Mouse (Mus musculus) hindbrain, embryonic 12.5 days (tissue): Measurements from ENCODE around the gene Casc4. TPM values are rescaled to one million over a fixed set of nuclear protein-coding genes. Genes with fewer than 3 reads are reported as not detected.
A peak's percentile ranks its signal among the peaks of the same experiment; 100 is the strongest.
"Not testable (repeated sequence)": the region's sequence is repeated elsewhere in the genome, so short reads cannot be mapped to it uniquely, and the experiment has no call there.

Source experiments
- ATAC-seq: fragments of 200-750 bp; cut with Nextera tagmentation; 2 replicates; pipeline ENCODE4 v1.8.0; 2017; ENCODE audit warnings: moderate TSS enrichment; ENCODE audit not compliant: low FRiP score
- H3K27ac ChIP-seq: fragments of 300-500 bp; sonication (generic); 2 replicates; pipeline ENCODE4 v1.5.1; 2016; ENCODE audit warnings: mild to moderate bottlenecking
- H3K27me3 ChIP-seq: fragments of 300-500 bp; sonication (generic); 2 replicates; pipeline ENCODE4 v1.6.1; 2016; ENCODE audit warnings: mild to moderate bottlenecking
- H3K36me3 ChIP-seq: fragments of 300-500 bp; sonication (generic); 2 replicates; pipeline ENCODE4 v1.6.1; 2016; ENCODE audit warnings: mild to moderate bottlenecking
- H3K4me1 ChIP-seq: fragments of 300-500 bp; sonication (generic); 2 replicates; pipeline ENCODE4 v1.6.1; 2016
- H3K4me2 ChIP-seq: fragments of 300-500 bp; sonication (generic); replicated peaks from 2 replicates; pipeline ENCODE4 v1.6.1; 2016; ENCODE audit warnings: mild to moderate bottlenecking
- H3K4me3 ChIP-seq: fragments of 300-500 bp; sonication (generic); 2 replicates; pipeline ENCODE4 v1.5.1; 2016; ENCODE audit warnings: mild to moderate bottlenecking
- H3K9ac ChIP-seq: fragments of 300-500 bp; sonication (generic); 2 replicates; pipeline ENCODE4 v1.6.1; 2016; ENCODE audit warnings: mild to moderate bottlenecking, moderate library complexity
- H3K9me3 ChIP-seq: fragments of 300-500 bp; sonication (generic); replicated peaks from 2 replicates; pipeline ENCODE4 v1.6.1; 2016; ENCODE audit warnings: mild to moderate bottlenecking
- WGBS: fragments of 180-500 bp; shearing (Covaris S2); methylation state at CpG from one replicate; pipeline ENCODE4 v1.1.7; 2016; 5-methylcytosine and 5-hydroxymethylcytosine counted together
- polyA plus RNA-seq: library from polyadenylated mRNA; unstranded; fragments of >200 nt; fragmentation: Nextera tagmentation; extraction: Ambion mirVana; gene quantifications from 2 replicates; pipeline ENCODE4 v1.2.1, GENCODE M21; 2016

Gene Casc4
- polyA plus RNA-seq, 1 experiment from 2014 or later: 32.2 TPM

DNA sequence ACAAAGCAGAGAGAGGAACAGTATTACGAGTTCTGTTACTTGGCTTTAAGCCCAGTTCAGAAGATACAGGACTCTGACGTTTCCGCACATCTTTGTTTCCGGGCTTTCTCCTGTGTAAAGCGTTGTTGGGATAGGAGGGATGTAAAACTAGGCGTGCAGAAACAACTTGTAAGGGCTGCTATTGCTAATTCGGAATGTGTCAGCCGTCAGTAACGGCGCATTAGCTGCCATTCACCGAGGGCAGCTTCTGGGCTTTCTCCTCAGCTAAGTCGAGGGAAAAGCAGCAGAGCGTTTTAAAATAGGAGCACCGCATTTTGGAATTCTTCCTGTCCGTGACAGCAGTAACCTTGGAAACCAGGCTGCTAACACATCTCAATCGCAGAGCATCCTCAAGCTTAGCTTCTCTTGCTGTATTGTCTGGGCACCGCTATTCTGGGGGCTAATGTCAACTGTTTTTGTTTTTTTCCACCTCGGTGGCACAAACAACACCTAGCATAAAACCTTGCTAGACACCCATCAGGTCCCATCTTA, 634 bp upstream of the Casc4 start:
- Histone ChIP-seq H3K4me2 (peak overlapping the region; percentile 78), H3K27me3 (peaks cover 10% of the 10 kb centered on the region), H3K36me3 (no peaks in the 10 kb centered on the region), H3K4me3 (peak overlapping the region; percentile 89), H3K27ac (peak overlapping the region; percentile 90), H3K4me1 (peaks cover 14% of the 10 kb centered on the region), H3K9ac (peak overlapping the region; percentile 91), H3K9me3 (no peaks in the 10 kb centered on the region)
- WGBS: under 1% methylated on average over 18 of the region's 18 CpGs
- peak; percentile 65 for ATAC-seq

DNA sequence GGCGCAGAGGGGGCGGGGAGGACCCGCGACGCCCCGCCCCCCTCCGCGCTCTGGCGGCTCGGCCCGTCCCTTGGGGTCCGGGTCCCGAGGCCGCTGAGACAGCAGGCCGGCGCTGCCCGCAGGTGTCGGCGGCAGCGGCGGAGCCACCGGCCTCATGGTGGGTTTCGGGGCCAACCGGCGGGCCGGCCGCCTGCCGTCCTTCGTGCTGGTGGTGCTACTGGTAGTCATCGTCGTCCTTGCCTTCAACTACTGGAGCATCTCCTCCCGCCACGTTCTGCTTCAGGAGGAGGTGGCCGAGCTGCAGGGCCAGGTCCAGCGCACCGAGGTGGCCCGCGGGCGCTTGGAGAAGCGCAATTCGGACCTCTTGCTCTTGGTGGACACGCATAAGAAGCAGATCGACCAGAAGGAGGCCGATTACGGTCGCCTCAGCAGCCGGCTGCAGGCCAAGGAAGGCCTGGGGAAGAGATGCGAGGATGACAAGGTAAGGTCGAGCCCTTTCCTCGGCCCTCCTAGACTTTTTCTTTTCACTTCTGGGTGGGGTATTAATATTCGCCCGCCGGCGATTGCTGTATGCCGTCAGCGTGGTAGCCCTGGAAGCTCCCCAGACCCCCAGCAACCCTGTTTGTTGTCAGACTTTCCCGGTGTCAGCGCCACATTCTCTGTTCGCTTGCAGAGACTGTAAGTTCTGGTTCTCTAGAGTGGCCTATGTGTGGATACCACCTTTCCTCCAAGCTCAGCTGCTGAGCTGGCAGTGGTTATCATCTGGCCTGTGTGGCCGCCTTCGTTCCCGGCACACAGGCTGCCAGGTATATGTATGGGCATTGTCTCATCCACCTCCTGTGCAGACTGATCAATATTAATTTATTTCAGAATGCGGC, 520 bp downstream of the Casc4 start:
- H3K9ac ChIP-seq: peak overlapping the region; percentile 91
- H3K4me1 ChIP-seq: peaks cover 14% of the 10 kb centered on the region
- under 1% methylated on average over 62 of the region's 63 CpGs for WGBS
- peaks cover 10% of the 10 kb centered on the region for H3K27me3 ChIP-seq
- peak overlapping the region; percentile 89 for H3K4me3 ChIP-seq
- no peaks in the 10 kb centered on the region for H3K36me3 ChIP-seq
- peak overlapping the region; percentile 78 for H3K4me2 ChIP-seq
- H3K27ac ChIP-seq: peak overlapping the region; percentile 90
- peak; percentile 66 for ATAC-seq
- H3K9me3 ChIP-seq: no peaks in the 10 kb centered on the region

DNA sequence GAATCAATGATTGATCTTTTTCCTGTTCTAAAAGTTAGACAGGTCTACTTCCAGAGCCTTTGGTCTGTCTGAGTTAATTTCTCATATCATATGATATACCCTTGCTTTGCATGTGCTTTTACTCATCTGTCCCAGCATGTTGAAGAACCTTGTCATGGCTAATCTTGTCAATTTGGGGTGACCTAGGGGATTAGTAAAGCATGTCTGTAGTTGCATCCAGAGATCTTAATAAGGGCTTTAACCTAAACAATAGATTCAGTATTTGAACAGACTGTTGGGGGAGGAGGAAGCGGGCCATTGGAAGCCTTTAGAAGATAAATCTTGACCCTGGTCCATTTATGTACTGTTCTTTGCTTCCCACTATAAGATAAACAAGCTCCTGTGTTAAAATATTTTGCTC, 12.7 kb downstream of the Casc4 start:
- whole genome bisulfite sequencing: 80% methylated on average over 1 of the region's 1 CpGs
- Histone ChIP-seq H3K36me3 (no peaks in the 10 kb centered on the region), H3K27me3 (no peaks in the 10 kb centered on the region), H3K4me3 (no peak overlapping the region), H3K9me3 (no peaks in the 10 kb centered on the region), H3K4me2 (no peak overlapping the region), H3K4me1 (no peaks in the 10 kb centered on the region), H3K9ac (no peak overlapping the region), H3K27ac (no peak overlapping the region)
- no peak for ATAC-seq

DNA sequence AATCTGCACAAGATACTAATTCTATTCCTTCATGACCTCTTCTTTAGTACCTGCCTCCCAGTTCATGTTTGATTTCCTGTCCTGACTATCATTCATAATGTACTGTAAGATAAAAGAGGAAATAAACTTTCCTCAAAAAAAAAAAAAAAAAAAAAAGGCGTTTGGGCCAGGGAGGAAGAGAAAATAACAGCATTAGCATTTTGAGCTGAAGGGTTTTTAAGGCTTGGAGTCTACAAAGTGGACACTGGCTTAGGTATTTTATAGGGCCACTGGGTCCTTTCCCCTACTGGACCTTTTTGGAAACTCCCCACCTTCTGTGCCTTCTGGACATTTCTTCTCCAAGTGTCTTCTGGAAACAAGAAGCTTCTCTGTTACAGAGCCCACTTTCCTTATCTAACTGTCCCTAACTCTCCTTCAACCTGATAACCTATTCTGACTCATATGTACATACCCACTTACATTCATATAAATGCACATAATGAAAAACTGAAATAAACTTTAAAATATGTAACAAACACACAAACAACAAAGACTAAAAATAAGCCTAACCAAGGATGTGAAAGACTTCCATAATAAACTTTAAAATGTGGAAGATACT, 18.8 kb downstream of the Casc4 start:
- no peak overlapping the region for H3K9ac ChIP-seq
- H3K36me3 ChIP-seq: no peaks in the 10 kb centered on the region
- H3K4me3 ChIP-seq: no peak overlapping the region
- H3K27me3 ChIP-seq: no peaks in the 10 kb centered on the region
- ATAC-seq: no peak
- no peak overlapping the region for H3K27ac ChIP-seq
- H3K4me2 ChIP-seq: no peak overlapping the region
- H3K4me1 ChIP-seq: no peaks in the 10 kb centered on the region
- WGBS: 71% methylated on average over 1 of the region's 1 CpGs
- no peaks in the 10 kb centered on the region for H3K9me3 ChIP-seq

DNA sequence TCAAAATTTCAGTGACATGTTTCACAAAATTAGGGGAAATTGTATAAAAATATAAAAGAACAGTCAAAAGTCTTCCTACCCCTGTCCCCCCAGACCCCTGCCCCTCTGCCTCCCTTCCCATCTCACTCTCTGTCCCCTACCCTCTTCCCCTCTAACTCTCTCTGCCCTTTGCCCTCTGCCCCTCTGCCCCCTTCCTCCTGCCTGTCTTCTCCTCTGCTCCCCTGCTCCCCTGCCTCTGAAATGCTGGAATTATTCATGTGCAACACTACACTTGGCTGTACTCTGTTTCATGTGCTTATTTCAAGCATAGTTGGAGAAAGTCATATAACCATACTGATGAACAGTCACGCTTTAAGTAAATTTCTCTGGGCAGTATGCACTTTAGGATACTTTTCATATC, 19.6 kb downstream of the Casc4 start:
- ATAC-seq: no peak
- Histone ChIP-seq H3K4me3 (no peak overlapping the region), H3K36me3 (no peaks in the 10 kb centered on the region), H3K27me3 (no peaks in the 10 kb centered on the region), H3K9me3 (no peaks in the 10 kb centered on the region), H3K4me1 (no peaks in the 10 kb centered on the region), H3K27ac (no peak overlapping the region), H3K9ac (no peak overlapping the region), H3K4me2 (no peak overlapping the region)
- 97% methylated on average over 1 of the region's 1 CpGs for WGBS

DNA sequence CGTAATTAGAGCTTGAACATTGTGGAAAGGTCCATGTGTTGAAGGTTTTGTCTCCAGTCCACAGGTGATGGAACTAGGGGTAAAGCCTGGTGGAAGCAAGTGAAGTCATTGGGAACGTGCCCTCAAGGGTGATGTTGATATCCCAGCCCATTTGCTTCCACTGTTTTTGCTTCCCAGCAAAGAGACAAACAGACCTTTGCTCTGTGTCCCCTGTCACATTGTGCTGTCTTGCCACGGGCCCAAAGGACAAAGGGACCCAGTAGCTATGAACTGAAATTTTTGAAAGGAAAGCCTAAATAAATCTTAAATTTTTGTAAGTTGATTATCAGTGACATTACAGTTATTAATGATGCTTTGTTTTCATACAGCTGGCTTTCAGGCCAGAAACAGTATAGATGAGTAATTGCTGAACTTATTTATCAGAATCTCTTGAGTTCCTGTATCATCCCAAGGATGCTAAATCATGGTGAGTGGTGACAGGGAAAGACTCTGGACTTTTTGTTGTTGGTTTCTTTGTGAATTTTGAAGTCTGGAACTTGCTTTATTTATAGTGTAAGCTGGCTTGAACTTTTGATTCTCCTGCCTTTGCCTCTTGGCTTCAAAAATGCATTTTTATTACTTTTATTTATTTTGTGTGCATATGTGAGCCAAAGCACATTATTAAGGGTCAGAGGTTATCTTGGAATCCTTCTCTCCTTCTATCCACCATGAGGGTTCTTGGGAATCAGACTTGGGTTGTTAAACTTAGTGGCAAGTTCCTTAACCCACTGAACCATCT, 22.1 kb downstream of the Casc4 start:
- WGBS: 90% methylated on average over 3 of the region's 3 CpGs
- Histone ChIP-seq H3K9me3 (no peaks in the 10 kb centered on the region), H3K4me1 (no peaks in the 10 kb centered on the region), H3K4me3 (no peak overlapping the region), H3K9ac (no peak overlapping the region), H3K36me3 (no peaks in the 10 kb centered on the region), H3K27me3 (no peaks in the 10 kb centered on the region), H3K27ac (no peak overlapping the region), H3K4me2 (no peak overlapping the region)
- ATAC-seq: no peak

DNA sequence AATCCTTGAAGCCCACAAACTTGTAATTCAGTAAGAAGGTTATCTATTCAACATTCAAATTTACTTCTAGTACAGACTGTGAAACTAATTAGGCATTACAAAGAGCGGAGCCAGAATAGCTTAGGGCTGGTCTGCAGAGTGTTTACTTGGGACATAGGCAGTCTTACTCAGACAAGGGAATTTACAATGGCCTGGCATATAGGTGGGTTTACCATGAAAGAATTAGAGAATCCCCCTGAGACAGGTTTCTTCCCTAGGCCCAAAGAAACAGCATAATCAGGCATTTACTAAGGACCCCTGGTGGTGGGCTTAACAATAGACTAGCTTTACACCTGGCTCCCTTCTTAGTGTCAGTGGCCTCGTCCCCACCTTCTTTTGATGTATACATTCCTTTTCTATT, 28.5 kb downstream of the Casc4 start:
- no peak overlapping the region for H3K4me2 ChIP-seq
- H3K27me3 ChIP-seq: no peaks in the 10 kb centered on the region
- H3K36me3 ChIP-seq: no peaks in the 10 kb centered on the region
- H3K4me3 ChIP-seq: no peak overlapping the region
- no peak overlapping the region for H3K9ac ChIP-seq
- H3K9me3 ChIP-seq: no peaks in the 10 kb centered on the region
- ATAC-seq: no peak
- no peak overlapping the region for H3K27ac ChIP-seq
- 89% methylated on average over 2 of the region's 2 CpGs for WGBS
- H3K4me1 ChIP-seq: no peaks in the 10 kb centered on the region

DNA sequence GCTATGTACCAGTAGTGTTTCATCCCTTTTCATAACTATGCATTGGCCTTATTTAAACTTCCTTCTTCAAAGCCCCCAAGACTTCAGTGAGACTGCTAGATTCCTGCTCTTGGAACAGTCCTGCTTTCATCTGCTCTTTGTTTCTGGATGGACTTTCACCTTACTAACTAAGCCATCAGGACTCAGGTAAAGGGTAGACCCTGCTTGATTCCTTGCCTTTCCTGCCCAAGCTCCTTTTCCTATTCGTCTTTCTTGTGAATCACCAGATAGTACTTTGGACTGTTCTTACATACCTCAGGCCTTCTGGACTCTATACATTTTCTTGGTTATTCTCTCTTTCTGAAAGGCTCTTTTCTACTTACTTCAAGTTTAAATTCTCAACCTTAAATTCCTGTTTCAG, 30.1 kb downstream of the Casc4 start:
- no peak for ATAC-seq
- WGBS: 100% methylated on average over 1 of the region's 1 CpGs
- Histone ChIP-seq H3K36me3 (no peaks in the 10 kb centered on the region), H3K27me3 (no peaks in the 10 kb centered on the region), H3K4me2 (no peak overlapping the region), H3K4me1 (no peaks in the 10 kb centered on the region), H3K9me3 (no peaks in the 10 kb centered on the region), H3K27ac (no peak overlapping the region), H3K9ac (no peak overlapping the region), H3K4me3 (no peak overlapping the region)

DNA sequence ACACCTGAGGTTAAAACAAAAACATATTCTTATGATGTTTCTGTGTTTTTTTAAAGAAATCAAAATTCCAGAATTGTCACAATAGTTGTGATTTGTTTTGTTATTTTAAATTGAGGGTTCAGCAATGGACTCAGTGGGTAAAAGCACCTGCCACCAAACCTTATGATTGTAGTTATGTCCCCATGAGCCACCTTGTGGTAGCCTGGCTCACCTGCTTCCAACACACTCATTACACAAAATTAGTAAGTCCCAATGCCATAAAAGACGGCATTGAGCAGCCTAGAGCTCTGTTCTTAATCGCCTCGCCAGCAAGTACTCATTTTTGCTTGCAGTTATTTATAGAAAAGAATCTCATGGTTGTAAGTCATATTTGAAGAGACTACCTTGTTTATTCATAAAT, 43.2 kb downstream of the Casc4 start:
- peaks cover 15% of the 10 kb centered on the region; the same call in 1 of the 2 replicates for H3K36me3 ChIP-seq
- no peak overlapping the region for H3K4me3 ChIP-seq
- H3K9ac ChIP-seq: no peak overlapping the region
- H3K27ac ChIP-seq: no peak overlapping the region
- no peaks in the 10 kb centered on the region for H3K9me3 ChIP-seq
- H3K4me2 ChIP-seq: no peak overlapping the region
- no peak for ATAC-seq
- WGBS: 88% methylated on average over 3 of the region's 3 CpGs
- no peaks in the 10 kb centered on the region for H3K27me3 ChIP-seq
- no peaks in the 10 kb centered on the region for H3K4me1 ChIP-seq

DNA sequence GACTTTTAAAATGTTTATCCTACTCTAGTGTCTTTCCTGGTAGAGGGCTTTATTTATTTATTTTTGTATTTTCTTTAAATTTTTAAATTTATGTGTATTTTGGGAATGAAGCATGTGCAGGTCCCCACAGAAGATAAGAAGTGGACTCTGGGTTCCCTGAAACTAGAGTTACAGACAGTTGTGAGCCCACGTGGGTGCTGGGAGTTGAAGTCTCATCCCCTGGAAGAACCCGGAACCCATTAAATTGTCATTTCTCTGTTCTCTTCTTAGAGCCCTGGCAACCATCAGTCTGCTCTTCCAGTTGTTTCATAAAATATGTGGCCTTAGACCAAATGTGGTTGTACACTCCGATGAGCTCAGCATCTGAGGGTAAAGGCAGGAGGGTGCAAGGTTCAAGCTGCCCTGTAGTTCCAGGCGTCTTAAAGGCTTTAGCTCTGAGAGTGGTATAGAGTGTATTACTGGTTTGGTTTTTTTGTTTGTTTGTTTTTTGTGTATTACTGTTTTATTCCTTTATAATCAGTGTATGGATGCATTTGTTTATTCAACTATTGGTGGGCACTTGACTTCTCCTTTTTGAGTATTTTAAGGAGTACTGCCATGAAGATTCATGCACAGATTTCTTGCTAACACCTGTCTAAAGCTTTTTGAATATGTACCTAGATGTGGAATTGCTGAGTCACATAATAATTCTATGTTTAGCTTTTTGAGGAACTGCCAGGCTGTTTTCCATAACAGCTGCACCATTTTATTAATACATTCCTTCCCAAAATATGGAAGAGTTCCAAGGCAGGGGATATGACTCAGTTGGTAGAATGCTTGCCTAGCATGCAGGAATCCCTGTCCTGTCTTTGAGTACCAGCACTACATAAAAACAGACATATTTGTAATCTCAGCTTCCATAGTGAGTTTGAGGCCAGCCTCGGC, 49.5 kb downstream of the Casc4 start:
- Histone ChIP-seq H3K27ac (no peak overlapping the region), H3K4me2 (no peak overlapping the region), H3K4me1 (no peaks in the 10 kb centered on the region), H3K27me3 (no peaks in the 10 kb centered on the region), H3K9ac (no peak overlapping the region), H3K36me3 (peaks cover 8% of the 10 kb centered on the region; the same call in 1 of the 2 replicates), H3K4me3 (no peak overlapping the region), H3K9me3 (no peaks in the 10 kb centered on the region)
- ATAC-seq: no peak
- 92% methylated on average over 5 of the region's 5 CpGs for WGBS

DNA sequence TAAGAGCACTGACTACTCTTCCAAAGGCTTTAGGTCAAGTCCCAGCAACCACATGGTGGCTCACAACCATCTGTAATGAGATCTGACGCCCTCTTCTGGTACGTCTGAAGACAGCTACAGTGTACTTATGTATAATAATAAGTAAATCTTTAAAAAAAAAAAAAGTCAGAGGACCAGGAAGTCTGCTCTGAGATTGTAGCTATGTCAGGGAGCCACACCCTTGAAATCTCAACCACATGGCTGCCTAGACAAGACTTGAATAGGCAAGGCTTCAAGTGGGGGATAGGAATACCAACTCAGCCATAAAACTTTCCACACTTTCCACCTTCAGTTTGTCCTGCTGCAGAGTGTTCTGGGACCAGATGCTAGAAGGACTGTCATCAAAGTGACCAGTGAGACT, 70.9 kb downstream of the Casc4 start:
- 80% methylated on average over 2 of the region's 2 CpGs for WGBS
- H3K9me3 ChIP-seq, H3K4me2 ChIP-seq, H3K9ac ChIP-seq, H3K4me3 ChIP-seq, ATAC-seq, H3K27me3 ChIP-seq, H3K27ac ChIP-seq, H3K4me1 ChIP-seq: not testable (repeated sequence)
- H3K36me3 ChIP-seq: peaks cover 11% of the 10 kb centered on the region; the same call in 1 of the 2 replicates
